Mouse (Mus musculus): ENCODE measurements at regions not wholly inside any gene's neighbourhood (a gene's known extent, or its start where the extent isn't known, plus 50 kb on each side); places are given as distances from the start of the nearest gene placed in this dataset.

DNA sequence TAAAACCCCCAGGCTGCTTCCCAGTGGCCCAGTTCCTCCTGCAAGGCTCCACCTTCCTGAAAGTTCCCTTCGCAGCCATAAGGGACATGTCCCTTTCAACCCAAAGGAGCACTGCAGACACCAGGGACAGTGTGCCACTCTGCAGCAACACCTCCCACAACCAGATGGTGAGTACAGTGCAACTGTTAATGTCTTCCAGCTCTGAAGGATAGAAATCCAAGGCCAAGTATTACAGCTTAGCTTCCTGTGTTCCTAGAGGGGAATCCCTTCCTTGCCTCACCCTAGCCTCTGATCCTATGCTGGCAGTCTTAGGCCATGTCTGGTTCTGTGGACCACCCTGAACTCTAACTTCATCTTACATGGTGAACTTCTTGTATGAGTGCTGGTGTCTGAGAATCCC lies 187.2 kb downstream of the Satb1 start:
- no peak for TF ChIP-seq CTCF (IDR thresholded peaks at IDR 0.05; ENCODE audit: low read depth)
- TF ChIP-seq EP300 (optimal IDR thresholded peaks at IDR 0.05) = no peak
